Mouse (Mus musculus): ENCODE results near the gene Tmem186.

GRCm38 (mm10) chr16:8665367-8665766, 27.9 kb upstream of the Tmem186 start:
- TF ChIP-seq CTCF (IDR thresholded peaks at IDR 0.05; ENCODE audit: low read depth) (no peak), EP300 (IDR thresholded peaks at IDR 0.05; ENCODE audit: low read depth) (no peak)
